Mouse (Mus musculus): ENCODE measurements at regions not wholly inside any gene's neighbourhood (a gene's known extent, or its start where the extent isn't known, plus 50 kb on each side); places are given as distances from the start of the nearest gene placed in this dataset.
"Not testable (repeated sequence)": the region's sequence is repeated elsewhere in the genome, so short reads cannot be mapped to it uniquely, and the experiment has no call there.

DNA sequence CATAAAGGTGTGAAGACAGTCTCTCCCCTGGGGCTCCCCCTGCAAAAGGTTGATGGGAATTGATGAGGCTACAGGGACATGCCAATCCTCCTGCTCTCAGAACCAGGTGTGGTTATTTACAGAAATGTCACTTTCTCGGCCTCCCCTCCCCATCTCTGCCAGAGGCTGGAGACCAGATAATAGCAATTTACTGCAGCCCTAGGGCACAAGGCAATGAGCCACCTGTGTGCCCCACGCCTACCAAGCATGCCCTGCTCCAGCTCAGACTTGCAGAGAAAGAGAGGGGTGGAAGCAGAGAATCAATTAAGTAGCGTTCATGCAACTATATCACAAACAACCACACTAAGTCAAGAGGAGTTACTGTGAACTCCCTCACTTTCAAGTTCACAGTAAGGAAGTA, 75.5 kb upstream of the Galnt18 start:
- in situ Hi-C loops (cut with MboI, MseI) = loop anchor here (25.0 kb wide), 1 partner anchor 107 kb away; no protein-coding TSS in a partner anchor

DNA sequence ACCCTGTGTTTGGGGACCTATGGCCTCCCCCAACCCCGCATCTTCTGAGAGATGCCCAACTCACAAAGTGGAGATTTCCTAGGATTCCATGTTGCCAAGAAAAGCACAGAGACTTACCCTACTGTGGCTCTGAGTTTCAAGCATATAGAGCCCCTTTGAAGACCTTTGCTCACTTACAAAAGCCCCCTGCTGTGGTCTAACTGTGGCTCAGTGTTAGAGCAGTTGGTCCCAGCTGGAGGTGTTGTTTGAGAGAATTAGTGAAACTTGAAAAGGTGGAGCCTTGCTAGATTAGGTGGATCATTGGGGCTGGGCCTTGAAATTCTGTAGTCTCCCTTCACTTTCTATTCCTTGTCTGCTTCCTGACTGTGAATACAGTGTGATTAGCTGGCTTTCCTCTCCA, 66.6 kb upstream of the Galnt18 start:
- in situ Hi-C loops (cut with MboI, MseI) = no loop called here

DNA sequence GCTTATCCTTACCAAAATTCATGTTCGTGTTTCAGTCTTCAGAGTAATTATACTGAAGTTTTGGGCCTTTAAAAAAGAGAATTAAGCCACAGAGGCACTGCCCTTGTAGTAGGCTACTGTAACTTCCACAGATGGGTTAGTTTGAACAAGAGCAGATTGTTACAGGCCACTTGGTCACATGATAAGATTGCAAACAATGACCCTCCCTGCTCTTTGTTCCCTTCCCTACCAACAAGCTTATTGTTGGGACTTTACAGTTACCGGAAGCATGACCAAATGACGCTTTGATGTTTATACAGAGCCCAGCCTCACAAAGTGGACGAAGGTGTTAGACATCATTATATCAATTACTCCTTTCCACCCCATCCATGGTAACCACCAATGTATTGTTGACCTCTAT, 63.9 kb upstream of the Galnt18 start:
- in situ Hi-C loops (cut with MboI, MseI) = no loop called here

DNA sequence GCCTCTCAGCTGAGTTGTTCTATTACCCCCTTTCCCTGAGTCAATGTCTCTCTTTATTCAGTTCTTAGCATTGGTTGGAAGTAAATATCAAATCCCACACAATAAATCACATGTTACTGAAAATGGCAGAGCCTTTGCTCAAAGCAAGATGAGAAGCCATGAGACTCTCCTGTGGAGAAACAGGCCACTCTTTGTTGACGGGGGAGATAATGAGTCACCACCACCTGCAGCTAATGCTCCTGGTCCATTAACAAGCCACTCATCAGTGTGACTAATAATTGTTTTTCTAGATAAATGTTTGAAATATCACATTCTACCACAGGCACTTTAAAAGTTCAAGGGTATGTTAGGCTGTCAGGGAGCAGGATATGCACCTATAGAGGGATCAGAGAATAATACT, 61.0 kb upstream of the Galnt18 start:
- in situ Hi-C loops (cut with MboI, MseI) = no loop called here

DNA sequence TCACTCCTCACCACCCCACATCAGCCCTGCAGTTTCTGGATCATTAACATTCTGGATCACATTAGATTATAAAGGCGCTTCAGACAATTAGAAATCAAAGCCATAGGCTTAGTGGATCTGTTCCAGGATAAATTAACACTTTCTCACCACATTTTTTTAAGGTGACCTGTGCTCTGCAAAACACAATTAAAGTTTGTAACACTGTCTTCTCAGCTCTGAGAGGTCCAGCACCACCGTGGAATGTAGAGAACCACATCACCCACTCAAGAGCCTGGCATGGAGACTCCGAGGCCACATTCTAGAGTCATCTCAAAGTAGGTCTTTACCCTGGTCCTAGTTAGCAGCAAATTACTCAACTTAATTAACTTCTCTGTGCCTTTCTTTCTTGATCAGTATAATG, 58.4 kb upstream of the Galnt18 start:
- in situ Hi-C loops (cut with MboI, MseI) = no loop called here

DNA sequence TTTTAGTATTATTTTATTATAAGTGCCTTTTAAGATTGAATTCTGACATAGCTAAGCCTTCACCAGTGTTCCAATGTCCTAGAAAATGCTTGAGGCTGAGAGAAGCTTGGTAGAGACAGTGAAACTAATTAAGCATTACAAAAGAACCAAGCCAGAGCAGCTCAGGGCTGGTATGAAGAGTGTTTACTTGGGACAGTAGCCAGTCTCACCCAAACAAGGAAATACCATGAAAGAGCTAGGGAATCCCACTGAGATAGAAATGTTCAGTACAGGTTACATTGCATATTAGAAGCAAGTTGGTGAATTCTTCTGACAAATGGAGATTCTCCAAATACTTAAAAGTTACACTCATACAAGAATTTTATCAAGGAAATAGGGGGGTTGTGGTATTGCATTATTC, 54.6 kb upstream of the Galnt18 start:
- in situ Hi-C loops (cut with MboI, MseI) = not testable (repeated sequence)

DNA sequence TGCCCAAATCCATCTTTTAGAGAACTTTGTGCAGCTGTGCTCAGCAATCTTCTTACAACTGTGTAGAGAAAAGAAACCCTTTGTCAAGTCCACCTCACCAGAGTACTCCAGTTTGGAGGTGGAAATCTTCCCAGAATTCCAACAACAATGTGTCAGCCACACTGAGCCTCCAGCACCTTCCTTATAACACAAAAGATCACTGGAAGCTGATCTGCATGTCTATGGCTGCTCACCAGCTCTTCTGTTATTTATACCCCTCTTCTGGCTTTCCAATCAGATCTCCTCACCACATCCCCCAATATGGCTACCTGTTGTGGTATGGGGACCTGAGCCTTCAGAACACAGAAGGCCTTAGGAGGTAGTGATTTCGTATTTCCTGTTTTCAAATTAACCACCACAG, 50.2 kb upstream of the Galnt18 start:
- in situ Hi-C loops (cut with MboI, MseI) = no loop called here
